Mouse (Mus musculus) left cerebral cortex, postnatal 4 days (tissue): ENCODE data around the gene Kcnj12. TPM values are rescaled to one million over a fixed set of nuclear protein-coding genes. Genes with fewer than 3 reads are reported as not detected.

ENCODE experiments used
- DNase-seq: peaks from one replicate; pipeline ENCODE4 v3.0.0-alpha.2; 2022
- intact Hi-C: fragments of 180-260 bp; cut with DNase I; formaldehyde crosslinking; loops from one replicate; pipeline ENCODE4 v1.15.1; 2025
- total RNA-seq, 2 experiments: library from RNA; stranded (reverse); gene quantifications; 2 replicates each; pipeline ENCODE4 v1.2.3; 2021

Kcnj12 gene
- total RNA-seq, 2 experiments from 2014 or later = 5.3 TPM

- DNase-seq = no peak
- intact Hi-C loops = no loop called here
Observed at GRCm38 (mm10) chr11:61024388-61024787, 2.0 kb downstream of the Kcnj12 start.

GRCm38 (mm10) chr11:61024996-61025395 is 2.6 kb downstream of the Kcnj12 start:
- intact Hi-C loops = no loop called here
- peak; percentile 92 for DNase-seq

- intact Hi-C loops = no loop called here
Observed at GRCm38 (mm10) chr11:61025594-61025993, 3.2 kb downstream of the Kcnj12 start.

DNA sequence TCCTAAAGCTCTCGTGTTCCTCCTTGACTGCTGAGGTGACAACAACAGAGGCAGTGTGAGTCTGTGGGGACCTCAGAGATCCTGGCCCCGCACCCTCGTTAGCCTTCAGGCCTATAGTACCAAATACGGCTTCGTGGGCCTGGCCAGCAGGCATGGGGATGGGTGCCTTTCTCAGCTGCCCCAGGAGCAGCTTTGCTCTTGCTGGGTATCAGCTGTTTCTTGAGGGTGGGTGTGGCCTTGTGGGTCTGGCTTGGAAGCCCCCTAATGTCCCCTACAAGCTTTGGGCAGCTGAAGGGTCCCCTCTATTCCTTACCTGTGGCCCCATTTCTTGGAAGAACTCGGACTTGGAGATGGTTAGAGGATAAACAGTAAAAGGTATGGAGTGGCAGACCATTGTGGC is 4.0 kb downstream of the Kcnj12 start:
- intact Hi-C loops = no loop called here
- DNase-seq = no peak

More at GRCm38 (mm10) chr11:61025594-61025993, 3.2 kb downstream of the Kcnj12 start:
- DNase-seq = no peak

DNA sequence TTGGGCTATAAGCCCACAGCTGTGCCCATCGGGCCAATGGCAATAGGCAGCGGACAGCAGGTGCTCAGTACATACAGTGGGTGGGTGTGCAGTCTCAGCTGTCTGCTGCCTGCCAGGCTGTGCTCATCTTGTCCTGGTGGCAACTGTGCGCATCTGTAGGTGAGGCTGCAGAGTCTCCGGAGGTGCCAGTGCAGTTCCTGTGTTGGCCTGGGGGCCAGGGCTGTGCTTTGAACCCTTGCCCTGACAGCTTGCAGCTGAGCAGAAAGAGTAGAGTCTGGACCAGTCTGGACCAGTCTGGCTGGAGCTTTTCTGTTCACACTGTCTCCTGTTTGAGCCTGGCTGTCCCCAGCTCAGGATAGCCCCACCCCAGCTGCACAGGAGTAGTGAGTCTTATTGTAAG is 4.8 kb downstream of the Kcnj12 start:
- DNase-seq = peak; percentile 20
- intact Hi-C loops = no loop called here

DNA sequence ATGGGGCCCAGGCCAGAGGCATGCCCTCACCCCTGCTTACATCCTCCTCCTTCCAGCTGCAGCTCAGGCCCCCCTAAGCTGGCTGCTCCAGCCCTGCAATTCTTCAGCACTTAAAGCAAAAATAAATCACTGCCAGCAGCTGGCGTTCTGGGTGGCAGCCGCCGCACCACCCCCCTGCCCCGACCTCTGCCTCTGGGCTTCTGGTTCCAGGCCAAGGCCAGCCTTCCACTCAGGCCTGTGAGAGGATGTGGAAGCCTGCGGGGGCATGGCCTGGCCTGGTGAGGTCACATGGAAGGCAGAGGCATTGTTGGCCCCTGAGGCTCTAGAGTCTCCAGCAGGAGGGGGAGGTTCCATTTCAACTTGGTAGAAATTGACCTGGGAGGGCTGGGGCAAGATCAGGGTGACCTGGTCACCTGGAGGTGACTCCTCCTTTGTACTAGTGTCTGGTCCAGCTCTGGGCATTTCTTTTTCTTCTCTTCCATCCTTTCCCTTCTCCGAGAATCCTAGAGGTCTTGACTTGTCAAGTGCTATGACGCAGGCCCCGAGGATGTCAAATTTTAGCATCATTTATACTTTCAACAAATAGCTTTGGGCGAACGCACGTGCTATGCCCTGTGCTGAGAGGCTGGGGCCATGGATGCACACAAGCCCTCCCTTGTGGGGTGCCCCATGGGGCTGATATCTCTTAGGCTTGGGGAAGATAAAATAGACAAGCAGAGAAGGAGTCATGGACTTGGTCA is 6.0 kb downstream of the Kcnj12 start:
- no peak for DNase-seq
- intact Hi-C loops = no loop called here

- no peak for DNase-seq
- intact Hi-C loops = no loop called here
Observed at GRCm38 (mm10) chr11:61029116-61029740, 6.9 kb downstream of the Kcnj12 start.

DNA sequence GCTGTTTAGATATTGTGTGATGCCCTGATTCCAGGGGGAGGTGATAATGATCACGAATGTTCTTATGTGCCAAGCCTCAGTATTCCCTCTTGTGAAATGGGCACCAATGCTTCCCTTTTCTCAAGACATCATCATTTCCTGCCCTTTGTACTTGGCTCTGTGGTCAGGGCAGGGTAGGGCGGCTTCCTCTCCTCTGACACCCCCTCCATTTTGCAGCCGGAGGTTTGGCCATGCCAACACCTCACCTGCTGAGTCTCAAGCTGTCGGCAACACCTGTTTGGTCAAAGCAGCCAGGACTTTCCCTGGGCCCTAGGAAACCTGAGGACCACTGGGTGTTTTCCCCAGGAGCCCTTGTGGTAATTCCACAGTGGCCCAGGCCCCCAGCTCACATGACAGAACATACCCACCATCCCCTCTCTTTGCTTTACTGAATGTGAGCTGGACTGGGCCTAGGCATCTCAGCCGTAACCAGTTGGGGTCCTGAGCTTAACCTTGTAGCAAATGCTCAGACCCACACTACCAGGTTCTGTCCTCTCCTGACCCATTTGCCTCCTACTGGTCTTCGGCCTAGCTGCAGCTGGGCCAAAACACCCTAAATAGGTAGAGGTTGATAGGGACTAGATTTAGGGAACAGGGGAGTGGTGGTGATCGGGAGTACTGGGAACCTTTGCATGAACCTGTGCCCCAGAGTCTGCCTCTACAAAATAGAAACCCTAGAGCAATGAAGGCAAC is 7.7 kb downstream of the Kcnj12 start:
- peak; percentile 62 for DNase-seq
- intact Hi-C loops = no loop called here

- intact Hi-C loops = no loop called here
- DNase-seq = no peak
Observed at GRCm38 (mm10) chr11:61031137-61031536, 8.8 kb downstream of the Kcnj12 start.

GRCm38 (mm10) chr11:61031658-61032445 is 9.5 kb downstream of the Kcnj12 start:
- DNase-seq = no peak
- intact Hi-C loops = no loop called here

GRCm38 (mm10) chr11:61032481-61032880 is 10.1 kb downstream of the Kcnj12 start:
- DNase-seq = no peak
- intact Hi-C loops = no loop called here

- intact Hi-C loops = no loop called here
- no peak for DNase-seq
Observed at GRCm38 (mm10) chr11:61033160-61033559, 10.8 kb downstream of the Kcnj12 start.

DNA sequence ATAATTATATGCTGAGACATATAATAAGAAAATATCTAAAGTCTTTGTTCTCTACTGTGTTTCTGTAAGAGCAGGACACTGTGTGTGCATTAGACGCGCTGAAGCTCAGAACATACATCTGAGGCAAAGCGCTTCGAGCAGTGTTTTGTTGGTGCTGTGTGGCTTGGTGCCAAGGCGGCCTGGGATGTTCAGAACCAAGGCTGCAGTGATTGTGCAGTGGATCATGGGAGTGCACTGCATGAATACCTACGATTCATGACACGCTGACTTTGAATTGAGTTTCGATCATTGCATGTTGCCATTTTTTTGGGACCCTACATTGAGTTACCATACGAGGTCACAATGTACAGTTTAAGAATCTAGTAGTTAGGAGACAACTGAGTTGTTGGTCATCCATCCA is 14.3 kb downstream of the Kcnj12 start:
- intact Hi-C loops = no loop called here
- DNase-seq = no peak

DNA sequence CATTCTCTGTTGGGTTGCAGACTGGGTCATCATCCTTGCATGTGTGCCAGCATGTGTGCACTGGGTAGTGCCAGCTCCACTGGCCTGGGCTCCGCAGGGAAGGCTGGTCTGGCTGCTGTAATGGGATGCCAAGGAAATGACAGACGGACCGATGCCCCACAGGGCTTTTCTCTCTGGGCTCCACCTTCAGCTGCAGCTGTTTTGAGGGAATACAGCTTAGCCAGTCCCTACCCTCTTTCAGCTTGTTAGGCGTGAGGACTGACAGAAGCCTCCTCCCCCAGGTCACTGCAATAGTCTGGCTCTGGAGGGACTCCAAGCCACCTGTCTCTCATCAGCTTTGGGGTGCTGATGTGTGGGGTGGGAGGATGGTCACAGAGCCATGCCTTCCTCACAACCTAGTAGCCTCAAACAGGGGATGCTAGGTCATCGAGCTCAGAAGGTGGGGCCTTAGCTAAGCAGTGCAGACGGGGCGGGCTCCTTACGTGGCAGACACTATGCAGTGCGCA is 16.0 kb downstream of the Kcnj12 start:
- DNase-seq = peak; percentile 78

DNA sequence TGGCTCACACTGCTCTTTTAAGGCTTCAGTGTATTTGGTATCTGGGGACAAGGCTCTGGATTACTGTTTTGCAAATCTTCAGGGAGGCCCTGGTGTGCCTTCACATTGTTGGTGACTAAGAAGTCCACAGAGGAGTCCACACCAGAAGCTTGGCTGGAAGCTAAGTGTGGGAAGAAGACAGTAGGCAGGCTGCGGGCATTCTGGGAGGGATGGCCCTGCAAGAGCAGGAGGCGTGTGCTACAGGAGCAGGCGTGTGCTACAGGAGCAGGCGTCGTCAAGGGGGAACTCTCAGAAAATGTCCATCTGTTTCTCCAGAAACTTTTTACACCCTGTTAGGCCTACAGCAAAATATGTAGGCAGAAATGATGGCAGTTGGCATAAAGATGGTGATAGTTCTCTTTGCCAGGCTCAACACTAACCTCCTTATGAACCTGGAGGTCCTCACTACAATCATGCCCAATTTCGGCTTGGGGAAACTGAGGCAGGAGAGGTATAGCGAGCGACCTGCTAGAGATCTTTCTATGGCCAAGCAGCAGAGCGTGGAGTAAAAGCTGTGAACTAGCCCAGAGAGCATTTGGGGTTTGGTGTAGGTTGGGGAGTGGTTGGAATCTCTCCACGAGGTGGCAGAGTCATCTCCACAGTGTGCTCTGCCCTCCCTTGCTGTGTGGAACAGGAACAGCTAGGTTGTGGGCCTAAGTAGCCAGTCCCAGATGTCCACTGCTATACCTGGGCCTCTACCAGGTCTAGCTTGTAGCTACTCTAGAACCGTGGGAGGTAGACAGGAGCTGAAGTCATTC is 18.7 kb downstream of the Kcnj12 start:
- DNase-seq = no peak
- intact Hi-C loops = no loop called here

More for the DNA sequence above, 16.0 kb downstream of the Kcnj12 start:
- intact Hi-C loops = no loop called here

DNA sequence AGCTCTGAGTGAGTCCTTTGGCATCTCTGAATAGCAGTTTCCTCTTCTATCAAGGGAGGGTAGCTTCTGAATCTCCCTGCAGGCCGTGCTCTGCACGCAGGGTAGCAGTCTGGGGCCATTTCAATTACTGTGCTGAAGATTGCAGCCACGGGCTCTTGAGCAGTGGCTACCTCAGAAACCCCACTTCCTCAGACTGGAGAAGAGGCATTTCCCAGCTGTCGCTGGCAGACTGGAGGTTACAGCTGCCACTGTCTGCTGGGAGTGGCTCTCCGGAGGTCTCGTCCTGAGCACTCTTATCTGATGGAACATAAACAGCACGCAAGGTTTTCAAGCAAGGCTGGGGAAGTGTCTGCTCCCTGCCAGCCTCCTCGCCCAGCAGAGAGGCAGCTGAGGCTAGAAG is 20.2 kb downstream of the Kcnj12 start:
- DNase-seq = no peak
- intact Hi-C loops = no loop called here

DNA sequence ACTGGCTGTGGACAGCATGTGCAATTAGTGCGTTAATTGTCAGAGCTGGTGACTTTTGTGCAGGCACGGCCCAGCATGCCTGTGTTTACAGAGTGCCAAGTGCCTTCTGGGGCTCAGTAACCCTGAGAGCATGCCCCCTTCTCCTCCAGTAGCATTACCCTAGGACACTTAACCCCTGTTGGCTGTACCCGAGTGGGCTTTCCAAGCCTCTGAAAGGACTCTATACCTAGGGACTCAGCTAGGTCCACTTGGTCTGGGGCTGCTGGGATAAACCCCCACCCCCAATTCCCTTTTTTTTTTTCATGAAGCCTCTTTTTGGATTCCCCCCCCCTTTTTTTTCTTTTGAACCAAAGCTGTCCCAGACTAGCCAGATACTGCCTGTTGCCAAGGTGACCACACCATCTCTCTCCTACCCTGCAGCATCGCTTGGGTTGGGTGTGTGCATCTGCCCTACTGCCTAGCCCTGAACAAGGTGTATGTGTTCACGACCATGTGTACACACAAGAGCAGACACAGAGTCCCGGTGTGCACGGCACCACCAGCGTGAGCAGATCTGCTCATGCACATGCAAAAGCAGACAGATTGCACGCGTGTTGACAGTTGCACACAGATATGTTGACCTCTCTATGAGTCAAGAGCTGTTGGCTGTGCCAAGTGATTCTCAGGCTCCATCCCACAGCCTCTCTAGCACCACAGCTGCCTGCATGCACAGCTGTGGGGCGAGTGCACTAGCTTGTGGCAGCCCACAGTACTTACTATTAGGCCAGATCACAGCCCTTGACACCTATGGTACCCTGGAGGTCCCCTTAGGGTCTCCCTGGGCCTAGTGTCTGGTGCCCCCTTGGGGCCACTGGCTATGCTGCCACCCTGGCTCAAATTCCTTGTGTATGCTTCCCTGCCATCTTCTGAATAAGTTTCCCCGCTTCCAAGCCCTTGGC is 21.0 kb downstream of the Kcnj12 start:
- peak; percentile 67 for DNase-seq

GRCm38 (mm10) chr11:61044741-61045140 is 22.4 kb downstream of the Kcnj12 start:
- intact Hi-C loops = no loop called here

More for the DNA sequence above, 21.0 kb downstream of the Kcnj12 start:
- intact Hi-C loops = no loop called here

DNA sequence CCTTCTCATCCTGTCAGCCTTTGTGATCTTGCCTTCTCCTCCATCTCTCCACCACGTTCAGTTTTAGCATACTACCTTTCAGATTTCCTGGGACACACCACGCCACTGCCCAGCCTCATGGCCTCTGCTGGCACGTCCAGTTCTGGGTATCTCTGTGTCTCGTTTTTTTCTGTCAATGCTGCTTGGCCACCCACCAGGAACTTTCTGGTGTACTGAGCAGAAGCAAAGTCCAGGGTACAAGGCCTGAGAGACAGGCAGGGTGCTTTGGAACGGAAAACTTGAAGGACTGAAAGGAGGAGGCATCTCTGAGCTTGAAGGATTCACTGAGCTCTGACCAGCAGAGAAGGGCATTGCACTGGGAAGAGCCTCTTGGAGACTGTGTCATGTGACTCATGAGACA is 25.1 kb downstream of the Kcnj12 start:
- intact Hi-C loops = no loop called here

More at GRCm38 (mm10) chr11:61044741-61045140, 22.4 kb downstream of the Kcnj12 start:
- no peak for DNase-seq

More for the DNA sequence above, 25.1 kb downstream of the Kcnj12 start:
- DNase-seq = no peak
